Mouse (Mus musculus): ENCODE measurements around the gene Ccnjl. TPM values are rescaled to one million over a fixed set of nuclear protein-coding genes. Genes with fewer than 3 reads are reported as not detected.
A peak's percentile ranks its signal among the peaks of the same experiment; 100 is the strongest.

Ccnjl gene
- total RNA-seq, 2 experiments from 2014 or later: 0.33 TPM; not detected in 1

- no peak for ATAC-seq (replicated peaks; ENCODE audit: low FRiP score, low TSS enrichment, poor library complexity, severe bottlenecking)
Observed at GRCm38 (mm10) chr11:43563654-43564244, 35.2 kb downstream of the Ccnjl start.

- no peak for ATAC-seq (replicated peaks; ENCODE audit: low FRiP score, low TSS enrichment, poor library complexity, severe bottlenecking)
Observed at GRCm38 (mm10) chr11:43565414-43565813, 36.8 kb downstream of the Ccnjl start.

GRCm38 (mm10) chr11:43565852-43566251, 37.3 kb downstream of the Ccnjl start:
- no peak for ATAC-seq (replicated peaks; ENCODE audit: low FRiP score, low TSS enrichment, poor library complexity, severe bottlenecking)

GRCm38 (mm10) chr11:43566696-43567095, 38.1 kb downstream of the Ccnjl start:
- no peak for ATAC-seq (replicated peaks; ENCODE audit: low FRiP score, low TSS enrichment, poor library complexity, severe bottlenecking)

GRCm38 (mm10) chr11:43568263-43568662, 39.7 kb downstream of the Ccnjl start:
- peak; percentile 77 for ATAC-seq (replicated peaks; ENCODE audit: low FRiP score, low TSS enrichment, poor library complexity, severe bottlenecking)

GRCm38 (mm10) chr11:43569188-43569587, 40.6 kb downstream of the Ccnjl start:
- no peak for ATAC-seq (replicated peaks; ENCODE audit: low FRiP score, low TSS enrichment, poor library complexity, severe bottlenecking)

- ATAC-seq (replicated peaks; ENCODE audit: low FRiP score, low TSS enrichment, poor library complexity, severe bottlenecking): no peak
Observed at GRCm38 (mm10) chr11:43569595-43569994, 41.0 kb downstream of the Ccnjl start.

- ATAC-seq (replicated peaks; ENCODE audit: low FRiP score, low TSS enrichment, poor library complexity, severe bottlenecking): no peak
Observed at GRCm38 (mm10) chr11:43575061-43575375, 46.4 kb downstream of the Ccnjl start.

- ATAC-seq (replicated peaks; ENCODE audit: low FRiP score, low TSS enrichment, poor library complexity, severe bottlenecking): peak; percentile 50; the same call in 1 of the 2 replicates
Observed at GRCm38 (mm10) chr11:43575376-43576151, 47.0 kb downstream of the Ccnjl start.

- no peak for ATAC-seq (replicated peaks; ENCODE audit: low FRiP score, low TSS enrichment, poor library complexity, severe bottlenecking)
Observed at GRCm38 (mm10) chr11:43577713-43578478, 49.3 kb downstream of the Ccnjl start.

- ATAC-seq (replicated peaks; ENCODE audit: low FRiP score, low TSS enrichment, poor library complexity, severe bottlenecking): no peak
Observed at GRCm38 (mm10) chr11:43585211-43586005, 56.8 kb downstream of the Ccnjl start.

GRCm38 (mm10) chr11:43586324-43587090, 57.9 kb downstream of the Ccnjl start, which contains the start of gene 4933415A04Rik:
4933415A04Rik (plus strand) TSS chr11:43587040.
- ATAC-seq (replicated peaks; ENCODE audit: low FRiP score, low TSS enrichment, poor library complexity, severe bottlenecking): peak; percentile 70; the same call in 1 of the 2 replicates

GRCm38 (mm10) chr11:43589530-43590072, 61.0 kb downstream of the Ccnjl start:
- no peak for ATAC-seq (replicated peaks; ENCODE audit: low FRiP score, low TSS enrichment, poor library complexity, severe bottlenecking)

- no peak for ATAC-seq (replicated peaks; ENCODE audit: low FRiP score, low TSS enrichment, poor library complexity, severe bottlenecking)
Observed at GRCm38 (mm10) chr11:43601440-43601839, 72.9 kb downstream of the Ccnjl start, which contains the start of gene Fabp6. Fabp6 (minus strand) TSS chr11:43601540.

- no peak for ATAC-seq (replicated peaks; ENCODE audit: low FRiP score, low TSS enrichment, poor library complexity, severe bottlenecking)
Observed at GRCm38 (mm10) chr11:43604207-43604606, 75.6 kb downstream of the Ccnjl start.

GRCm38 (mm10) chr11:43604891-43605290, 76.3 kb downstream of the Ccnjl start:
- ATAC-seq (replicated peaks; ENCODE audit: low FRiP score, low TSS enrichment, poor library complexity, severe bottlenecking): no peak

GRCm38 (mm10) chr11:43605859-43606258, 77.3 kb downstream of the Ccnjl start:
- no peak for ATAC-seq (replicated peaks; ENCODE audit: low FRiP score, low TSS enrichment, poor library complexity, severe bottlenecking)

GRCm38 (mm10) chr11:43608440-43608839, 79.9 kb downstream of the Ccnjl start:
- ATAC-seq (replicated peaks; ENCODE audit: low FRiP score, low TSS enrichment, poor library complexity, severe bottlenecking): no peak
